Mouse (Mus musculus) midbrain, embryonic 11.5 days (tissue): ENCODE results near the gene Gli1. TPM values are rescaled to one million over a fixed set of nuclear protein-coding genes. Genes with fewer than 3 reads are reported as not detected.
"Not testable (repeated sequence)": the region's sequence is repeated elsewhere in the genome, so short reads cannot be mapped to it uniquely, and the experiment has no call there.

Source experiments
- ATAC-seq: fragments of 200-750 bp; cut with Nextera tagmentation; 2 replicates; pipeline ENCODE4 v1.8.0; 2017; ENCODE audit warnings: moderate TSS enrichment, moderate library complexity; ENCODE audit not compliant: low FRiP score
- DNase-seq: peaks from one replicate; pipeline ENCODE4 v3.0.0; 2015; ENCODE audit warnings: low spot score; ENCODE audit errors: missing footprints
- H3K27ac ChIP-seq: fragments of 300-500 bp; sonication (generic); 2 replicates; pipeline ENCODE4 v1.5.1; 2014; ENCODE audit warnings: low read depth, low read length
- H3K27me3 ChIP-seq: fragments of 300-500 bp; sonication (generic); 2 replicates; pipeline ENCODE4 v1.6.1; 2014; ENCODE audit warnings: mild to moderate bottlenecking, low read length, moderate library complexity, mixed read lengths; ENCODE audit not compliant: control insufficient read depth, insufficient read depth
- H3K36me3 ChIP-seq: fragments of 300-500 bp; sonication (generic); 2 replicates; pipeline ENCODE4 v1.6.1; 2014; ENCODE audit warnings: mild to moderate bottlenecking, low read length, moderate library complexity, mixed read lengths; ENCODE audit not compliant: control insufficient read depth, insufficient read depth
- H3K4me1 ChIP-seq: fragments of 300-500 bp; sonication (generic); 2 replicates; pipeline ENCODE4 v1.6.1; 2014; ENCODE audit warnings: low read length; ENCODE audit not compliant: control insufficient read depth, insufficient read depth
- H3K4me2 ChIP-seq: fragments of 300-500 bp; sonication (generic); 2 replicates; pipeline ENCODE4 v1.6.1; 2014; ENCODE audit warnings: mild to moderate bottlenecking, moderate library complexity
- H3K4me3 ChIP-seq: fragments of 300-500 bp; sonication (generic); 2 replicates; pipeline ENCODE4 v1.5.1; 2014; ENCODE audit warnings: low read depth, low read length
- H3K9ac ChIP-seq: fragments of 300-500 bp; sonication (generic); 2 replicates; pipeline ENCODE4 v1.6.1; 2014; ENCODE audit warnings: low read length
- H3K9me3 ChIP-seq: fragments of 300-500 bp; sonication (generic); 2 replicates; pipeline ENCODE4 v1.6.1; 2016; ENCODE audit warnings: low read length; ENCODE audit not compliant: control insufficient read depth
- WGBS: fragments of 180-500 bp; shearing (Covaris S2); extraction: QIAGEN DNeasy Blood & Tissue Kit; methylation state at CpG from one replicate; pipeline ENCODE4 v1.1.7; 2014; 5-methylcytosine and 5-hydroxymethylcytosine counted together
- polyA plus RNA-seq: library from polyadenylated mRNA; unstranded; fragments of >200 nt; fragmentation: Nextera tagmentation; extraction: Ambion mirVana; gene quantifications from 2 replicates; pipeline ENCODE4 v1.2.1, GENCODE M21; 2014

Gene Gli1
- polyA plus RNA-seq, 1 experiment from 2014 or later = 4.1 TPM

DNA sequence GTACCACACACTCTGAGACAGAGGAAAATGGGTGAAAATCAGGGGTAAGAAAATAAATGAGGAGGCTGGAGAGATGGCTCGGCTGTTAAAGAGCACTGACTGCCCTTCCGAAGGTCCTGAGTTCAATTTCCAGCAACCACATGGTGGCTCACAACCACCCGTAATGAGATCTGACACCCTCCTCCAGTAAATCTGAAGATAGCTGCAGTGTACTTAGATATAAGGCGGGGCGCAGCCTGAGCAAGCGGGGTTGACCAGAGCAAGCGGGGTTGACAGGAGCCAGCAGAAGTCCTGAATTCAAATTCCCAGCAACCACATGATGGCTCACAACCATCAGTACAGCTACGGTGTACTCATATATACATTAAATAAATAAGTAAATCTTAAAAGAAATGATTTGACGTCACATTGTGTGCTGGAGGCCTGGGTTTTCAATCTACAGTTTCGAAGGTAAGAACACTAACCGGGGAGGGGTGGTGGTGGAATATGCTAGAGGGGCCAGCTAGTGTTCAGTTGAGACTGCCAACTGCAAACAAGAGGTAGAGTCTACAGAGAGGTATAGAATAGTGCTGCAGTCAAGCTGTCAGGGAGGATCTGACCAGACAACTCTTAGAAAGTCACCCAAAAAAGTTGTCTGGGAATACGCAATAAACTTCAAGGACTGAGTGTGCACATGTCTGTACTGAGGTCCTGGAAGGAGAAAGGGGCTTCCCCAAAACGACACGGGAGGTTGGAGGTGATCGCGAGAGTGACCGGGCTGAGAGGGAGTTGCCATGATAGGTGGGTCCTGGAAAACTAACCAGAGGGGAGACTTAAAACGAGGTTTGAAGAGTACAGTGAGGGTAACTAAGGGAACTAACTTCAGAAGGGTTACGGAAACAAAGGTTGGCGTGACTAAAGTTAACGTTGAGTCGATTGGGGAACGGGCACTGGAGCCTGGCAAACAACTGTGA, 31.0 kb downstream of the Gli1 start:
- ATAC-seq (peak; percentile 62), DNase-seq (peak; percentile 67)
- Histone ChIP-seq H3K4me2 (peak overlapping the region; percentile 77), H3K4me1 (peaks cover 8% of the 10 kb centered on the region), H3K9ac (peak overlapping the region; percentile 83), H3K4me3 (peak overlapping the region; percentile 80), H3K36me3 (peaks cover 21% of the 10 kb centered on the region), H3K27ac (peak overlapping the region; percentile 54; the same call in 1 of the 2 replicates), H3K9me3 (no peaks in the 10 kb centered on the region), H3K27me3 (no peaks in the 10 kb centered on the region)
- WGBS = 39% methylated on average over 23 of the region's 23 CpGs

DNA sequence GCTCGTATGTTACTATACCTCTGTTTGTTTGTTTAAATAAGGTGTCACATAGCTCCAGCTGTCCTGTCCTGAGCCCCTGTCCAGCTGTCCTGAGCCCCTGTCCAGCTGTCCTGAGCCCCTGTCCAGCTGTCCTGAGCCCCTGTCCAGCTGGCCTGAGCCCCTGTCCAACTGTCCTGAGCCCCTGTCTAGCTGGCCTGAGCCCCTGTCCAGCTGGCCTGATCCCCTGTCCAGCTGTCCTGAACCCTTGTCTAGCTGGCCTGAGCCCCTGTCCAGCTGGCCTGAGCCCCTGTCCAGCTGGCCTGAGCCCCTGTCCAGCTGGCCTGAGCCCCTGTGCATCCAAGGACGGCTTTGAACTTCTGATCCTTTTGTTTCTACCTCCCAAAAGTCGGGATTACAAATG, 32.6 kb downstream of the Gli1 start:
- not testable (repeated sequence) for H3K4me1 ChIP-seq, H3K4me2 ChIP-seq, DNase-seq, ATAC-seq, H3K4me3 ChIP-seq, H3K9me3 ChIP-seq, H3K27me3 ChIP-seq, H3K9ac ChIP-seq, H3K27ac ChIP-seq
- 85% methylated on average over 3 of the region's 3 CpGs for WGBS
- H3K36me3 ChIP-seq = peaks cover 30% of the 10 kb centered on the region

DNA sequence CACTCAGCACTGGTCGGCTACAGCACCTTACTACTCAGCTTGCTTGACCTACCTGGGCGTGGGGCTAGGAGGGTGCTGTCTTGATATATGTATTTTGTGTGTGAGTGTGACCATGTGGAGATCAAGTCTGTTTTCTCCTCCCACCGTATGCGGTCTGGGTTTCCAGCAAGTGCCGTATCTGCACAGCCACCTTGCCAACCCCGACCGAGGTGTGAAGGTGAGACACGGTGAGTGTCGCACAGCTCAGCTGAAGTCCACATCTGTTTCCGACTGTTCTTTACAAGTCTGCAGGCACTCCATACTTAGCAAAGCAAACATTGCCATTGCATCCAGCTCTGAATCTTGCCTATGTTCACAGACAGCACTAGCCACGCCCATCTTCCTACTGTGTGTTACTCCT, 38.6 kb downstream of the Gli1 start:
- Histone ChIP-seq H3K27me3 (no peaks in the 10 kb centered on the region), H3K9me3 (no peaks in the 10 kb centered on the region), H3K9ac (no peak overlapping the region), H3K27ac (no peak overlapping the region), H3K4me3 (no peak overlapping the region), H3K4me2 (no peak overlapping the region), H3K4me1 (no peaks in the 10 kb centered on the region), H3K36me3 (peaks cover 53% of the 10 kb centered on the region)
- ATAC-seq = no peak
- WGBS = 94% methylated on average over 11 of the region's 11 CpGs
- DNase-seq = no peak

- Histone ChIP-seq H3K27ac (no peak overlapping the region), H3K4me3 (no peak overlapping the region), H3K27me3 (no peaks in the 10 kb centered on the region), H3K9me3 (no peaks in the 10 kb centered on the region), H3K4me1 (no peaks in the 10 kb centered on the region), H3K36me3 (peaks cover 54% of the 10 kb centered on the region), H3K4me2 (no peak overlapping the region), H3K9ac (no peak overlapping the region)
- DNase-seq (no peak), ATAC-seq (no peak)
- 93% methylated on average over 6 of the region's 6 CpGs for WGBS
These were observed 41.4 kb downstream of the Gli1 start for GRCm38 (mm10) chr10:127300361-127300760.

DNA sequence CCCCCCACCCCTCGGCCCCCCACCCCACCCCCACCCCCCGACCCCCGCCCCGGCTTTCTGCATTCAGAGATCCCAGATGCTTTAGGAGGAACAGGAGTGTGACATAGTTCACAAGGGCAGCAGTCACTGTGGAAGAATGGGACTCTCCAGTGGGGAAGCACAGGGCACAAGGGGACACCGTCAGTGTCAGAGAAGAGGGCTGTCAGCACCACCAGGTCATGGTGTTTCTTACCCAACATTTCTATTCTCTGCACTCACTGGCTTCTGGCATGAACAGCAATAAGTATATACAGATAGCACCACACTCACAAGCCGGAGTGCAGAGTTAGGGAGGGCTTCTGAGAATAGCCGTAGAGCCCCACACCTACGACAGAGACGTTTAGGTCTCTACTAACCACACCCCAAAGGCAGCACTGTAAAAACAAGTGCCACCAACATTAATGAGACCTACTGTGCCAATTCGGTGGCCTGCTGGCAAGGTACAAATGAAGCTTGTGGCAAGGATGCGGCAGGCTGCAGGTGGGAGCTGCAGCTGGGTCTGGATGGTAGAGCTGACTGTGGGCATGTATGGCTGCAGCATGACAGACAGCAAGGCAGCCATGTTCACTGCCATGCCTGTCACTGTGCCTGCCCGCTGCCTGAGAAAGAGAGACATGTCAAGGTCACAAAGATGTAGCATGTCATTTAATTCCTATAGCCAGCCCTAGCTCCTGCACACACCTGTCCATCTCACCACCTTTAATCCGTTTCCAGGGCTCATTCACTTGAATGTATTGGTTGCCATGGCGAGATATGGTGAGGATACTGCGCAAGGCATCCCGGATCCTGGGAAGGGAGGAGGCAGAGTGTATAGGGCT, 44.5 kb downstream of the Gli1 start:
- Histone ChIP-seq H3K36me3 (peaks cover 49% of the 10 kb centered on the region), H3K4me2 (no peak overlapping the region), H3K9me3 (no peaks in the 10 kb centered on the region), H3K4me3 (no peak overlapping the region), H3K27me3 (no peaks in the 10 kb centered on the region), H3K4me1 (peaks cover 4% of the 10 kb centered on the region), H3K27ac (no peak overlapping the region), H3K9ac (no peak overlapping the region)
- ATAC-seq = no peak
- DNase-seq = peak; percentile 60
- 90% methylated on average over 16 of the region's 16 CpGs for WGBS

GRCm38 (mm10) chr10:127295986-127296794, 45.6 kb downstream of the Gli1 start:
- Histone ChIP-seq H3K27ac (no peak overlapping the region), H3K27me3 (no peaks in the 10 kb centered on the region), H3K9me3 (no peaks in the 10 kb centered on the region), H3K36me3 (peaks cover 44% of the 10 kb centered on the region), H3K4me1 (peaks cover 13% of the 10 kb centered on the region), H3K9ac (no peak overlapping the region), H3K4me2 (no peak overlapping the region), H3K4me3 (no peak overlapping the region)
- ATAC-seq (no peak), DNase-seq (peak; percentile 64)
- 94% methylated on average over 24 of the region's 24 CpGs for WGBS

GRCm38 (mm10) chr10:127294895-127295510, 46.8 kb downstream of the Gli1 start:
- DNase-seq (peak; percentile 67), ATAC-seq (no peak)
- Histone ChIP-seq H3K9me3 (no peaks in the 10 kb centered on the region), H3K9ac (no peak overlapping the region), H3K4me1 (peaks cover 13% of the 10 kb centered on the region), H3K27ac (no peak overlapping the region), H3K4me2 (no peak overlapping the region), H3K36me3 (peaks cover 40% of the 10 kb centered on the region), H3K27me3 (no peaks in the 10 kb centered on the region), H3K4me3 (no peak overlapping the region)
- WGBS = 93% methylated on average over 10 of the region's 10 CpGs

- Histone ChIP-seq H3K27ac (no peak overlapping the region), H3K4me1 (peaks cover 19% of the 10 kb centered on the region), H3K36me3 (peaks cover 30% of the 10 kb centered on the region), H3K4me2 (no peak overlapping the region), H3K27me3 (no peaks in the 10 kb centered on the region), H3K9me3 (no peaks in the 10 kb centered on the region), H3K4me3 (no peak overlapping the region), H3K9ac (no peak overlapping the region)
- ATAC-seq = no peak
- WGBS = 85% methylated on average over 3 of the region's 3 CpGs
- no peak for DNase-seq
These were observed 48.1 kb downstream of the Gli1 start for GRCm38 (mm10) chr10:127293590-127294113.
